Mouse (Mus musculus) activated CD4-positive, CD25-positive, alpha-beta regulatory T cell, adult 4 months (primary cell): ENCODE results near the gene Spsb3. TPM values are rescaled to one million over a fixed set of nuclear protein-coding genes. Genes with fewer than 3 reads are reported as not detected.
A peak's percentile ranks its signal among the peaks of the same experiment; 100 is the strongest.

Experiments
- ATAC-seq: one replicate; pipeline ENCODE4 v1.8.0; 2017
- polyA plus RNA-seq, 2 experiments: library from polyadenylated mRNA; unstranded; fragments of 100-300 nt; shearing (Covaris generic); gene quantifications; one replicate each; pipeline ENCODE4 v1.2.1; 2017

Spsb3 gene
- polyA plus RNA-seq, 2 experiments from 2014 or later, result 38.5 to 50.9 TPM

DNA sequence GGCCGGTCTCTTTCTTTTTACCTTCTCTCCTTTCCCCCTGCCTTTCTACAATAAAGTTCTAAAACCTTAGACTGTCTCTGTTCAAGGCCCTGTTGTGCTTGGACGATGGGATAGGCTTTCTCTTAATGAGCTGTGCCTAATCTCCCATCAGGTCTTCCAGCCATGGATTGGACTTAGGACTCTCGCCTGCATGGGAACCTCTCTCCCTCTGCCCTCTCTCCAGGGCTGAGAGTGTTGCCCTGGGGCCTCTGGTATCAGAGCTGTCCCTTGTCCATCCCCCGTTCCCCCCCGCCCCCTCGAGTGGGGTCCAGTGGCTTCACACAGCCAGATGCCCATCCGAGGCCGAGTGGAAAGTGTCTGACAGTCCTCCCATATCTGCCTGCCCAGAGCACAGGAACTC, 11.5 kb upstream of the Spsb3 start:
- no peak for ATAC-seq

DNA sequence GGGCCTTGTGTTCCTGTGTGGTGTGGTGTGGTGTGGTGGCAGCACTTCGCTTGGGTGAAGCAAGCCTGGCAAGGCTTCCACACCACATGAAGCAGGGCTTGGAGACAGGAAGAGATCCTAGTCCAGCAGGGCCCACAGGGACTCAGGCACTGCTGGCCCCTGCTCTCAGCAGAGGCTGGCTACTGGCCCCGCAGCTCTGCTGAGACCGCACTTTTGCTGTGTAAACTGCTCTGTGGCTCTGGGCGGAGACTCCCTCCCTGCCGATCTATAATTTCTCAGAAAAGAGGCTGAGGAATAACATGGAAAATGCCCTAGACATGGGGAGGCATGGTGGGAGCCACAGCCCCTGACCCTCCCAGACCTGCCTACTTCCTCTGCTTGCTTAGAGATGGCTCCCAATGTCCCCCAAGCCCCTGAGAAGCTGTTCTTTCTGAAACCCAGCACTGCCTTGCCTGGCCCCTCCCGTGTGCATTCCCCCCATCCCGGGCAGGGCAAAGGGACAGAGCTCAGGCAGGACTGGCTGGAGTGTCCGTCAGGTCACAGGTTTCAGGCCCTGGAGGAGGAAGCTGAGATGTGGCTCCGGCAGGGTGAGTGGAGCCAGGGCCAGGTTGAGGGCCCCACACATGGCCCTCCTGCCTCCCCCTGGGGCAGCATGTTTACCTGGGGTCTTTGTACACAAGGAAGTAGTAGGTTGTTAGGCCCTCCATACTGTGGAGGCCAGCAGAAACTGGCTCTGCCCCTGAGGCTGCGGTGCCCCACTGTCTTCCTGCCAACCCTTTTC, 8.9 kb upstream of the Spsb3 start:
- no peak for ATAC-seq

DNA sequence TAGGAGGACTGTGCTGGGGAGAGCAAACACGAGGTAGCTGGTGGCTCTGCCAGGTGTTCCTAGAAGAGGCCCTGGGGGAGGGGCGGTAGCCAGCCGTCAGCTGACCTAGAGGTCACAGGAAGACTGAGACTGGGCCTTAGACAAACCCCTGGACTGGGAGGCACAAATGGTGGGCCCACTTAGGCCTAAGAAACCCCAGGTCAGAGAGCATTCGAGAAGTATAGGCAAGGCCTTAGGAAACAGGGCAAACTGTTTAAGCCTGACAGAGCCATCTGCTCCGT, 8.4 kb upstream of the Spsb3 start:
- no peak for ATAC-seq

DNA sequence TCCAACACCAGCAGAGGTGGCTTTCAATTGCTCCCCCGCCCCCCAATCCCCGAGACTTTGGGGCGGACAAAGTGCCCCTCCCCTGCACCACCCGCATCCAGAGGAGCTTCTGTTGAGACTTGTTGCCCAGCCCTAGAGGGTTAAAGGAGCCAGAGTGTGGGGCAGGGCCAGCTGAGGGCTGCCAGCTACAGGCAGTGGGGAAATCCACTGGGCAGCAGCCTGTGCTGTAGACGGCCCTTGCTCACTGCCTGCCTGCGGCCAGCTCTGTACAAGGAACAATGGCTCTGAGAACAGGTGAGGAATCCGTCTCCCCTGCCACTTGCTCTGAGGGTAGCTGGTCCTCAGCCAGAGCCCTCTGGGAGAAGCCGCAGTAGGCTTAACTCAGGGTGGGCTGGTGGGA, 7.9 kb upstream of the Spsb3 start:
- ATAC-seq, result no peak

DNA sequence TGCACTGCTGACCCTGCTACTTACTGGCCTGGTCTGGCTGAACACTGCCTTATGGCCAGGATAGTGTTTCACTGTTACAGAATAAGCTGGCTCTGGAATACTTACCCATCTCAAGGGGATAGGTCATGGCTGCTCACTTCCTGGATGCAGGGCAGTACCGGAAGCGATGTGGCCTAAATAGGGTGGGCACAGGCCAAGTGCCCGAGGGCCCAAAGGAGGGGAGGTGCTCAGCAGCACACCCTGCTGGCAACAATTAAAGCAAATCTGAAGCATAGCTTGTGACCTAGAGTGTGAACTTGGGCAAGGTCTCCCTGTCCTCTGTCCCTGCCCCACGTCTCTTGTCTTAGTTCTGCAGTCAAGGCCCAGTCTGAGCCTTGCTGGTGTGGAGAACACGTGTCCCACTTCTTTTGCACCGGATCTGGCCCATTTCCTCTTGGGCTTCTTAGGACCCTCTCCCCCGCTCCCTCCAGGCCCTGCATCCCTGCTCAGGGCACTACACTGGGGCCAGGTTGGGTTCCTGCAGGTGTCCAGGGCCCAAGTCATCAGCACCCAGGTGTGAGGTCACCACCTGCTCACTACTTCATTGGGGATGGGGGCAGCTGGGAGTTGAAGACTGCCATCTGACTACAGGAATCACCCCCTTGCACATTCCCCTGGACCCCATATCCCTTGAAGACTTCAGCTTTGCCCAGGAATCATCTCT, 4.6 kb upstream of the Spsb3 start:
- ATAC-seq, result no peak

DNA sequence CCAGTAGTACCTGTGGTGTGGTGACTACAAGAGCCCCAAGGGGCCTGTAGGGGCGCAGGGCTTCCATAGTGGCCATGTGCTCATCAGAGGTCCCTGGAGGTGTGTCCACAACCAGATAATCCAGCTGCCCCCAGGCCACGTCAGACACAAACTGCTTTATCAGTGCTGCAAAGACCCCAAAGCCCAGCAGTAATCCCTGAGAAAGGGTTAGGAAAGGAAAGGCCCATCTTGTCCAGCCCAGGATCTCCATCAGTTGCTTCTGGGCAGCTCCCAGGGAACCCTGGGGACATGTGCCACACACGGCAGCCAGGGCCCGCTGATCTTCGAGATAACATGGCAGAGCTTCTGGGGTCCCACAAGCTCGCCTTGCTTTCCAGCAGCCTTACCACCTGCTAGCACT, 2.1 kb upstream of the Spsb3 start:
- ATAC-seq, result no peak

DNA sequence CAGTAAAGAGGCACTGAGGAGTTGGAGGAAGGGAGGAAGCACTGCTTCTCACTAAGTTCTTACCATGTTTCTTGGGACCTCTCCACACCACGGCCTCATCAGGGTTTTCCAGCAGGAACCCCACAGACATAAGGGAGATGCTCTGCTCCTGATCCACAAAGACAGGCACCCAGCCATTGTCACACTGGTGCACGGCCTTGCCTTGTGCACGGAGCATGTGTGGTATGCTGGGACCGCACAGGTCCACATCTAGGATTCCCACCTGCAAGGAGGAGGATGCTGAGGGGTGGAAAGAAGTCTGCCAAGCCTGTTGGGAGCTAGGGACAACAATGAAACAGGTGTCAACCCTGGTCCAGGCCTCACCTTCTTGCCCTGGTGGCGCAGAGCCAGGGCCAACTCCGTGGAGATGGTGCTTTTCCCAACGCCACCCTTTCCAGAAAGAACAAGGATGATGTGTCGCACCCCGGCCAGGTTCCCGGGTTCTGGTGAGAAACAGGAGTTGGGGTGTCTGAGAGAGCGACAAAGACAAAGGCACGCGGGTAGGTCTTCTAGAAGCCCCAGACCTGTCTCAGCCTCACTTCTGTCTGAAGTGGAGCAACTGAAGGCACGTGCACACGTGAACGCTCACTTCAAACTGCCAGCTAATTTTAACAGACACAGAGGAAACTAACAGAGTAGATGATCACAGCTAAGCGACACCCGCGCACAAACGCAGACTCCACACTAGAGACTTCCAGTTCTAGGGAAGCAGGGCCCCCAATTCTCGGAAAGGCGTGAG, 898 bp upstream of the Spsb3 start:
- no peak for ATAC-seq

DNA sequence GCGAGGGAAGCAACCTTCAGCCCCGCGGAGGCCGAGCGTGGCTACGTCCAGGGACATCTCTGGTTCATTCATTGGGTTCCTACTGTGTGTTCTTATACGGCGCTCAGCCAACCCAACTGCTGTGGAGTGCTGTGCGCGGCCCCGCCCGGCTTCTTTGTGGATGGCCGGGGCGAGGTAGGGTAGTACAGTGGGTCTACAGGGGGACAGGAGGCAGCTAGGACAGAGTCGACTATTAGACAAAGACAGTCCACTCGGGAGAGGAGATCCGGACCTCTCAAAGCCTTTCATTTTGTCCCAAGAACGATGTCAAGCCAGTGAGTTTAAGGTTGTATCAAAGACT, 459 bp downstream of the Spsb3 start:
- ATAC-seq, result no peak

DNA sequence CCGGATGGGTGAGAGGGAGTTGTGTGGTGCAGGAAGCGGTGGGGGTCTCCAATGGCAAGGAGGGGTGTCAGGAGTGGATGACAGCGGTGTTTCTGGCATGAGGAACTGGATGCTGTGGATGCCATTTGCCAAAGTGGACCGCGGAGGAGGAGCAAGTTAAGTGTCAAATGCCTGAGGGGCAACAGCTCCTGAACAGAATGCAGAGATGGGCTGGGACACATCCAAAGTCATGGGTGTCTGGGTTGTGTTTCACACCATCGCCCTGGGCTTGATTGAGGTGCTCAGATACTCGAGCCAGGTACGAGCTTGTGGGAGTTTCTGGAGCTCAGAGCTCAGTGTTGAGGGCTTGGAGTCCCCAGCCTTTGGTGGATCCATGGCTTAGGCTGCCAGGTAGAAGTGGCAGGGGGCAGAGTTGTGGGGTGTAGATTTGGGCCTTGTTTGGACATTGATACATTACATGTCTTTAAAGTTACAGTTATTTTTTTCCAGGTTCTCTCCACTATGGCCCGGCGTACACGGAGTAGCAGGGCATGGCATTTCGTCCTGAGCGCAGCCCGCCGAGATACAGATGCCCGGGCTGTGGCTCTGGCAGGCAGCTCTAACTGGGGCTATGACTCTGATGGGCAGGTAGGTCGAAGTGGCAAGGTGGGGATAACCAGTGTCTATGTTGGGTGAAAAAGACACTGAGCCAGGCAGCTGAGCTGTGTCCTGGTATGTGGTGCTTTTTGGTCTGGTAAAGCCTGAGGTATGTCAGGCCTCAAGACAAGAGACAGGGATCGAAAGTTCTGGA, 1.0 kb downstream of the Spsb3 start:
- ATAC-seq, result peak; percentile 22

DNA sequence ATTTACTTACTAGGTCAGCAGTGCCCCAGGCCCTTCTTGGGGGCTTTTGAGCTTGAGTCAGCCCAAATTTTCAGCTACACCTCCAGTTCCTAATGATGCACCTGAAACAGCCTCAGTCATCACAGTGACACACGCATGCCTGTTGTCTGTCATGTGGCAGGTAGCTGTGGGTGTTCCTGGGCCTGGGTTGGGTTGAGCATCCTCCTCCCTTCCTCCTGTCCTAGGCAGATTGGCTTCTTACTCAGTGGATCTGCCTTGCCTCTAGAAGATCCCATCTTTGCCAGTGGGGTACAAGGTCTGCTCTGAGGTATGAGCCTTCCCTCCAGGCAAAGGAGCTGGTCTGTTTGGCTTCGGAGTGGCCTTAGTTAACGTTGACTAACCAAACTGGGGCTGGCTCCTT, 2.4 kb downstream of the Spsb3 start:
- no peak for ATAC-seq

DNA sequence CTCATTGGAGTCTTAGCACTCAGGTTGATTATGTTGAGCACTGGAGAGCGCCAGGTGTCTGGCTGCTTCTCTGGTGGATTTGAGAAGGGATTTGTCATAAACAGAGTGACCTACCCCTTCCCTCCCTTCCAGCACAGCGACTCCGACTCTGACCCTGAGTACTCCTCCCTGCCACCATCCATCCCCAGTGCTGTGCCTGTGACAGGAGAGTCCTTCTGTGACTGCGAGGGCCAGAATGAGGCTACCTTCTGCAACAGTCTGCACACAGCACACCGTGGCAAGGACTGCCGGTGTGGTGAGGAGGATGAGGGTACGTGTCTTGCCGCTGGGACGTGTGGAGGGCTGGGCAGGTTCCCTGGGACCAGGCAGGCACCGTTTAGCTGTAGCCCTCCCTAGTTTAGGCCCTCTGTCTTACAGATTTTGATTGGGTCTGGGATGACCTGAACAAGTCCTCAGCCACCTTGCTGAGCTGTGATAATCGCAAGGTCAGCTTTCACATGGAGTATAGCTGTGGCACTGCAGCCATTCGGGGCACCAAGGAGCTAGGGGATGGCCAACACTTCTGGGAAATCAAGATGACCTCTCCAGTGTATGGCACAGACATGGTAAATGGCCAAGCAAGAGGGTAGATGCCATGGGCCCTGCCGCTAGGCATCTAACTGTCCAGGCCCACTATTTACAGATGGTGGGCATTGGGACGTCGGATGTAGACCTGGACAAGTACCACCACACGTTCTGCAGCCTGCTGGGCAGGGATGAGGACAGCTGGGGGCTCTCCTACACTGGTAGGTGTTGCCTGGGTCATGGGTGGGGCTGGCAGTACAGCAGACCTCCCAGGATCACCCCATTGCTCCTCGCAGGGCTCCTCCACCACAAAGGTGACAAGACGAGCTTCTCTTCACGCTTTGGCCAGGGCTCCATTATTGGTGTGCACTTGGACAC, 4.0 kb downstream of the Spsb3 start:
- no peak for ATAC-seq

DNA sequence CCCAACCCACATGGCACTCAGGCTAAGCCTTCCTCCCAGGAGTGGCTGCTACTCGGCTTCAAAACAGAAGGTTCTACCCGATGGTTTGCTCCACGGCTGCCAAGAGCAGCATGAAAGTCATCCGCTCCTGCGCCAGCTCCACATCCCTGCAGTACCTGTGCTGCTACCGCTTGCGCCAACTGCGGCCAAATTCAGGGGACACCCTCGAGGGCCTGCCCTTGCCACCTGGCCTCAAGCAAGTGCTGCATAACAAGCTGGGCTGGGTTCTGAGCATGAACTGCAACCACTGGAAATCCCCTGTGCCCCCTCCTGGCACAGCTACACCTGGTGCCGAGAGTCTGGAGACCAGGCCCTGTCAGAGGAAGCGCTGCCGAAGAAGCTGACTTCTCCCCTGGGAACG, 4.9 kb downstream of the Spsb3 start:
- ATAC-seq, result no peak

DNA sequence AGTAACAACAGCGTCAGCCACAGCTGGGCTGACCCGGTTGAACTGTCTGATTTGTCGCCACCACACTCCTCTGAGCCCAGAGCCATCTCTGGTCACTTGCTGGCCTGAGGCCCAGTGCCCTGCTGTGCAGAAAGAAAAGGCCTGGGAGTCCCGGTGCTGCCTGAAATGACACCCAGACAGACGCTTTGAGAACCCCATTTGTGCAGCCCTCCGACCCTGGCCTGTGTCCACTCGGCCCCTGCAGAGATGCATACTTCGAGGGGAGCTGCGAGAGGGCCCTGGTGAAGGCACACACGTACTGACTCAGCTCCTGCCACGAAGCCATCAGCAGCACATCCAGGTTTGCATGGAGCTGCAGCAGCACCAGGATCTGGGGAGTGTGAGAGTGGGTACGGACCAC, 6.3 kb downstream of the Spsb3 start:
- ATAC-seq, result no peak

DNA sequence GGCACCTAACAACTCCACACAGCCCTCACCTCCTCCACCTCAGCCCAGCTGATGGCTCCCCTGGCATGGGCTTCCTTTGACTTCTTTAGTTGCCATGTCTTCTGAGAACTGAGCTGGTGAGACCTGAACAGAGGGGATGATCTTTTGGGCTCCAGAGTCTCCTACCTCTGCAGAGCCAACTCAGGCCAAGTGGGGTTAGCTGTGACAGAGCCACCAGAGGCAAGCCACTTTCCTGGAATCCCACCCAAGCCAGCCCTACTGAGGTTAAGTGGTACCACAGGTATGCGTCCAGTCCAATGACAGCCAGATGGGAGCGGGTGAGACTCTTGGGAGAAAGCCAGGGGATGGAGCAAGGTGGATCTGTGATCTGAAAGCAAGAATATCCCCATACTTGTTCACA, 6.8 kb downstream of the Spsb3 start:
- no peak for ATAC-seq

DNA sequence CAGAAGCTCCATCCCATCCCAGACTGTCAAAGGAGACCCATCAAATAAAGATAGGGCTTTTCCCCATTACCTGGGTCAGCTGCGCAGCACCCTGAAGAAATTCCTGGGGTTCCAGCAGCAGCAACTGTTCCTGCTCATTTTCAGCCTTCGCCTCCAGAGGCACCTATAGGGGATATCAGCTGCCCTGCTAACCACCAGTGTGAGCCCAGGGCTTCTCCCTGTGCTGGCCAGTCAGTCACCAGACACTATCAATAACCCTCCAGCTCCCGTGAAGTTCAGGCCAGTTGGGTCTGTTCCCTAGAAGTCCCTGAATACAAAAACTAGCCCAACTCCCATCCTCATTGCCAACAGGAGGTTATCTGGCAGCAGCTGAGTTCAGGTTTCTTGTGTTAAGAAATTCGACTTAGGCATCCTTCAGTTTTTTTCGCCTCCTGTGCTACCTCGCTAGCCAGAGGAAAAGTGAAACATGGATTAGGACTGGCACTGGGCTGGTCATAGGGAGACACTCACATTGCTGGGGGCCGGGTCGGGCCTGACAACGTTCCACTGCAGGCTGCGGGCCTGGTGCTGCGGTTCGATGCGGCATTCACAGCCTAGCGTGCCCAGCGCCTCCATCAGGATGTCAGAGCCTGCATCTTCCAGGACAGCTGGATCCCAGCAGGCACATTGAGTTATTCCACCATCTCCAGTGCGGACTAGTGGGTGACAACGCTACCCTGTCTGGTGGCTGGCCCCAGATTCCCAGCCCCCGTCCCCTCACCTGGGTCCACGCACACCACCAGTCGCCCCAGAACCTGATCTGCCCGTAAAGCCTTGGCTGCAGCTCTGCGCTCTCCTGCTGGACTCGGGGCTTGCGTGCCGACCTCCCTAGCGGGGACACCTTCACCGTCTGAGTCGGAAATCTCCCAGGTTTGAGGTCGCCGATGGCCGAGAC, 7.9 kb downstream of the Spsb3 start:
- peak; percentile 5 for ATAC-seq

DNA sequence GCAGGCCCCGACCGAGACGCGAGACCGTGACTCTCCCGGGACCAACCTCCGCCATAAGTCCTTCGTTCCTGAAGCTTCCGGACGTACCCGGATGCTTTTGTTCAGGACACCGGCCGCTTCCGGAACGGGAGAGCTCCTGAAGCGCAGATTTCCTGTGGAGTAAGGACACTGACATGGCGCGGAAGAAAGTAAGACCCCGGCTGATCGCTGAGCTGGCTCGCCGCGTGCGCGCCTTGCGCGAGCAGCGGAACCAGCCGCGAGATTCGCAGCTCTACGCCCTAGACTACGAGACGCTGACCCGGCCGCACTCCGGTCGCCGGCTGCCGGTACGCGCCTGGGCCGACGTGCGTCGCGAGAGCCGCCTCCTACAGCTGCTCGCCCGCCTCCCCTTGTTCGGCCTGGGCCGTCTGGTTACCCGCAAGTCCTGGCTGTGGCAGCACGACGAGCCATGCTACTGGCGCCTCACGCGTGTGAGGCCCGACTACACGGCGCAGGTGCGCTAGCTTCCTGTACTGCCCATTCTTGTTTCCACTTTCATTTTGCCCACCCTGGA, 8.6 kb downstream of the Spsb3 start, which contains the start of the genes Eme2 and Mrps34:
Gene Eme2, minus strand, starts transcription at position 93 of the 553 bp plus-strand sequence.
Gene Mrps34, plus strand, starts transcription at position 122 of the 553 bp plus-strand sequence.
- peak; percentile 81 for ATAC-seq

DNA sequence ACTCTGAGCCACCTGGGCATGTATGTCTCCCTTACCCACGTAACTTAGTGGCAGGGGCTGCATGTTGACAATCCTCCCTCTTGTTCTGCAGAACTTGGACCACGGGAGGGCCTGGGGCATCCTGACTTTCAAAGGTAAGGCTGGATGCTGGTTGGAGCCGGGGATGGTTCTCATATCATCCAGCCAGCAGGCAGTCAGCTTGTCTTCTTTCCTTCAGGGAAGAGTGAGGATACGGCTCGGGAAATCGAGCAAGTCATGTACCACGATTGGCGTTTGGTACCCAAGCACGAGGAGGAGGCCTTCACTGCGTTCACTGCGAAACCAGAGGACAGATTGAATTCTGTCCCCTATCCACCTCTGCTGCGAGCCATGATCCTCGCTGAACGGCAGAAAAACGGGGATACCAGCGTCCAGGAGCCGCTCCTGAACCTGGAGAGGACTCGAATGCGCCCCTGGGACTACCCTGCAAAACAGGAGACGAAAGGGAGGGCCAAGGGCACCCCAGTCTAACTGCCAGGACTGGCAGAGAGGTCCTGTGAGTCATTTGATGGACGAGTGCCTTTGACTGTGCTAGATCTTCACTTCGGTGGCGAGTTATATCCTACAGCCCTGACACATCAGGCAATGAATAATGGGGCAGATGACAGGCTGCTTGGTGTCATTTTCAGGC, 9.3 kb downstream of the Spsb3 start:
- no peak for ATAC-seq

DNA sequence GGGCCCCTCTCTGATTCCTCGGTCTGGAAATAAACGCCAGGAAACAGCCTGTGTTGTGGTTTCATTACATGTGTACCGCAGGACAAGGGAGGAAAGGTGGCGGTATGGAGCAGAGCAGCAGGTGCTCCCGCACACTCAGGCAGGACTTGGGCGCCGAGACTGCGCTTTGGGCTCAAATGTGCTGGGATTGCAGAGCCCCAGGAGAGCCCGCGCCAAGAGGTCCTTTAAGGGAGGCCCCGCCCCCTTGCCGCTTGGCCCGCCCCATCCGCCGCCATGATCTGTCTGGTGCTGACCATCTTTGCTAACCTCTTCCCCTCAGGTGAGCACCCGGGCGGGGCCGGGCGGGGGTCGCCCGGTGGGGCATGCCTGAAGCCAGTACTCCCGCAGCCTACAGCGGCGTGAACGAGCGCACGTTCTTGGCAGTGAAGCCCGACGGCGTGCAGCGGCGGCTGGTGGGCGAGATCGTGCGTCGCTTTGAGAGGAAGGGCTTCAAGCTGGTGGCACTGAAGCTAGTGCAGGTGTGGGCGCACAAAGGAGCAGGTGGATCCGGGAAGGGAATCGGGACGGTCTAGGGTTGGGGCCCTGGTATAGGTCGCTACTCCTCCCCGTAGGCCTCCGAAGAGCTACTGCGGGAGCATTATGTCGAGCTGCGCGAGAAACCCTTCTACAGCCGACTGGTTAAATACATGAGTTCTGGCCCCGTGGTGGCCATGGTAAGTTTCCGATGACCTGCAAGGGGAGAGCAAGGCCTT, 10.0 kb downstream of the Spsb3 start, which contains the start of gene Nme3:
Gene Nme3, plus strand, starts transcription at position 260 of the 752 bp plus-strand sequence.
- peak; percentile 42 for ATAC-seq

DNA sequence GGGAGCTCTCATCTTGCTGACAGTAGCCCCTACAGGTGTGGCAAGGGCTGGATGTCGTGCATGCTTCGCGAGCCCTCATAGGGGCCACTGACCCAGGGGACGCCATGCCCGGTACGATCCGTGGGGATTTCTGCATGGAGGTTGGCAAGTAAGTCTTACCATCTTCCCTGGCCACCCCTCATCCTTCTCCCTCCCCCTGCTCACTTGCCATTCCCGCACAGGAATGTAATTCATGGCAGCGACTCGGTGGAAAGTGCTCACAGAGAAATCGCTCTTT, 10.5 kb downstream of the Spsb3 start:
- no peak for ATAC-seq
